Mouse (Mus musculus): Measurements from ENCODE around the gene Ctla4. TPM values are rescaled to one million over a fixed set of nuclear protein-coding genes. Genes with fewer than 3 reads are reported as not detected.

Ctla4 gene
- not detected for total RNA-seq (2021)
- long read RNA-seq, experiment 1 = 0 reads
- long read RNA-seq, experiment 2 = 0 reads

DNA sequence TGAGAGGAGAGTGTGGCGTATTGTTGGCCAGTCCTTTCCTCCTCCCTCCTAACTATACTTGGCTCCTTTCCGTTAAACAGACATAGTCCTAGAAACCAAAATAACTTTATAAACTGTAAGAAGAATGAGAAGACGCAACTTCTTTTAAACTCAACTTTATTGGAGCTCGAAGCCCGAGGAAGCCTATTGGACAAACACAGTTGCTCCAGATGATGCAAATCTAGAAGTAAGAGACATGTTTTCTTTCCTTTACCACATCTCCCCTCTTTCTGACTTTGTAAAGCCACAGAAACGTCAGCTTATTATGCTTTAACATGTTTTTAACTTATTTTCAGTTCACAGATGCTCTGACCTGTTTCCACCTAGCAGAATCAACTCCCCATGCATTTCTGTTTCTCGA lies at the start of gene Ctla4:
Ctla4 (plus strand) TSS at position 20 of the 400 bp plus-strand sequence.
- no peak for DNase-seq (ENCODE audit: low spot score in 2 of 2)

DNA sequence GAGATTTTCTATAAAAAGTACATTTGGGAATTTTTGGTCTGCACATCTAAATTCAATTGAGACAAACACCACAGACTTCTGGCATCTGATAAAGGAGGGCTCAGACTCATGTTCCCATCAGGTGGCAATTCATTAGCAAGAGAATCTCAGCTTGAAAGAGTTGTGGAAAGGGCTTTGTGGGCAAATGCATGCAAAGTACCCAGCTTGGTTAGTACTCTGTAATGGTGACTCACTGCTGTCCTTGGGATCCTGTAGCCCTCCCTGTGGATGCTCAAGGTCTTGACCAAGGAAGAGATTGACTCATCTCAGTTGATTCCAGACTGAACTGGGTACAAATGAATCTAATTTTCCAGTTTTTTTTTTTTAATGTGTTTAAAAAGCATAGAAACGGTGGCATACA lies 47.6 kb upstream of the Ctla4 start:
- no peak for DNase-seq (ENCODE audit: low spot score in 2 of 2)

- peak in 1 of 2 experiments; percentile 36 for DNase-seq (ENCODE audit: low spot score in 2 of 2)
These were observed 41.3 kb upstream of the Ctla4 start for GRCm38 (mm10) chr1:60845318-60846060.

DNA sequence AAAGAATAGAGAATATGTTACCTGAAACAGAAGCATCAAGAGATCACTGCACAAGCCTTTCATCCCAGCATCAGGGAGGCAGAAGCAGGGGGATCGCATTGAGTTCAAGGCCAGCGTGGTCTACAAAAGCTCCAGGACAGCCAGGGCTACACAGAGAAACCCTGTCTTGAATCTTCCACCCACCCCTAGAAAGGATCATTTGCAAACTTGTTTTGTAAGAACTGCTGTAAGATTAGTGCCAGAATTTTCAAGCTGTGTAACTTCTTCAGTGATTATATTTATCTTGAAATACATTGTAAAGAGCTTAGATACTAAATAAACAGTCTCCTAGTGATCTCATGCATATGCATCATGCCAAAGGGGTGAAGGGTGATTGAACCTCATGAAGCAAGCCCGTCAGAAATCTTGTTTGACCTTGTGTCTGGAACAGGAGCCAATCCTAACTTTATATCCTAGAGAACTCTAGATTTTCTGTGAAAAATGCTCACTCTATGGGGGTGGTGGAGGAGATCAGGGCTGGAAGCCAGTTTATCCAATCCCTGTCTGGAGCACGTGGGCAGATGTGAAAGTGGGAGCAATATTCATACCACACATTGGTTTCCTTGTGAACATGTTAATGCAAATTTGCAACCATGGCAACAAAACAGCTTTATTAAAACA lies 40.1 kb upstream of the Ctla4 start:
- peak; percentile 71 to 80 for DNase-seq (ENCODE audit: low spot score in 2 of 2)

- peak; percentile 36 to 65 for DNase-seq (ENCODE audit: low spot score in 2 of 2)
These were observed 37.7 kb upstream of the Ctla4 start for GRCm38 (mm10) chr1:60849112-60849511.

DNA sequence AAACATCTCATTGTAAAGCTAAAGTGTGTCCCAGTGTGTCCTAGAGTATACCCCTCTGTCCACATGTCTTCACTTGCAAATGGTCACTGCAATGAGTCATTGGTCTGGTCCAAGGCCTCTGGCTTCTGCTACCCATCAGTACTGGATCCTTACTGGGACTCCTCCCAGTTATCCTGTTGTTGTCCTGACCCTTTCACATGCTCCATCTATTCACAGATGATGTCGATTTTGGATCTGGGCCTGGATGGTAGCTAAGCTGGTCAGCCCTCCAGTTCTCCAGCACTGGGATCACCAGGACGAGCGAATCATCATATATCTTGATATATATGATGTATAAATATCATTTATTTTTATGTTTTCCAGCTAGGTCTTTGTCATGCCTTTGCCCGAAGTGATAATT lies 37.0 kb upstream of the Ctla4 start:
- no peak for DNase-seq (ENCODE audit: low spot score in 2 of 2)

DNA sequence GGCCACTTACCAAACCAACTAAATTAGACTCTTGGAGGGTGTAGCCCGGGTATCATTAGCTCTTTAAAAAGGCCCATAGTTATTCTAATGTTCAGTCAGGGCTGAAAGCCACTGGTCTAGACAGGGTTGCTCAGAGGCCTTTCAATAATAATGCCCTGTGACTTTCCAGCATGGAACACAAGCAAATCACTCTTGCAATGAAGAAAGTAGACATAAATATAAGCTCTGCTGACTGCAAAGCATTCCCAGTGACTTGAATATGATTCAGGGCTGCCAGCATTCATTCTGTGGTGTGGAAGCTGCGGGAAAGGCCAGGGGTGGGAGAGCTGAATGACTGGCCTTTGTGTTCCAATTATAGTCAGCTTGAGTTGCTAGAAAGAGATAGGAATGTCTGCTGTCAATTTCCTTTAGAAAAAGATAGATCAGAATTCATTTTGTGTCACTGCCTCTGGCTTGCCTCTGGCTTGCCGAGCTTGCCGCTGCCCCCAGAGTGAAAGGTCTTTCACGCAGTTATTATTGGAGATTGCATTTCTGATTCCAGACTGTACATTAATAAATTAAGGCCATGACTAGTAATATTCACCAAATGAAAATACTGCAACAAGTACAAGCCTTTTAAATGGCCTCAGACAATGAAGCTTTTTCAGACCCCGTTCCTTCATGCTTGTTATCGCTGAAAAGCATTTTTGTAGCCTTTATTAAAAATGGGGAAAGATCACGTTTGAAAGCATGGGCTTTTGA lies 35.6 kb upstream of the Ctla4 start:
- DNase-seq (ENCODE audit: low spot score in 2 of 2) = no peak

GRCm38 (mm10) chr1:60852075-60852769 lies 34.6 kb upstream of the Ctla4 start:
- DNase-seq (ENCODE audit: low spot score in 2 of 2) = no peak

- DNase-seq (ENCODE audit: low spot score in 2 of 2) = no peak
These were observed 34.0 kb upstream of the Ctla4 start for GRCm38 (mm10) chr1:60852770-60853147.

- no peak for DNase-seq (ENCODE audit: low spot score in 2 of 2)
These were observed 33.4 kb upstream of the Ctla4 start for GRCm38 (mm10) chr1:60853330-60853956.

DNA sequence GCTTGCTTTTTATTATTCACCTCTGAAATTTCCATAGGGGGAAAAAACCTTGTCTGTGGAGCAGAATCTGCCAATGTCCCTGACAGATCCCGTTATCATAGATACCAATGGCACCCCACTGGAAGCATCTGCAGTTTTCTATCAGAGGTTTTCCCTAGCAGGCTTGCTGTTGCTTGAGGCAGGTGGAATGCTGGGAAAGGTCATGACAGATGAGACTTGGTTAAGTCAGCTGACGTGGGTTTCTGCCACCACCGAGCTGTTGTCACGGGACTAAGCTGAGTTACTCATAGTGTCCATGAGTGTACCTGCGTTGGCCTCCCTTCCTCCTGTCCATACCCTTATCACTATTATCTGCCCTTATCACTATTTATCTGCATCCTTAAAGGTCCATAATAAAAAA lies 32.8 kb upstream of the Ctla4 start:
- no peak for DNase-seq (ENCODE audit: low spot score in 2 of 2)

DNA sequence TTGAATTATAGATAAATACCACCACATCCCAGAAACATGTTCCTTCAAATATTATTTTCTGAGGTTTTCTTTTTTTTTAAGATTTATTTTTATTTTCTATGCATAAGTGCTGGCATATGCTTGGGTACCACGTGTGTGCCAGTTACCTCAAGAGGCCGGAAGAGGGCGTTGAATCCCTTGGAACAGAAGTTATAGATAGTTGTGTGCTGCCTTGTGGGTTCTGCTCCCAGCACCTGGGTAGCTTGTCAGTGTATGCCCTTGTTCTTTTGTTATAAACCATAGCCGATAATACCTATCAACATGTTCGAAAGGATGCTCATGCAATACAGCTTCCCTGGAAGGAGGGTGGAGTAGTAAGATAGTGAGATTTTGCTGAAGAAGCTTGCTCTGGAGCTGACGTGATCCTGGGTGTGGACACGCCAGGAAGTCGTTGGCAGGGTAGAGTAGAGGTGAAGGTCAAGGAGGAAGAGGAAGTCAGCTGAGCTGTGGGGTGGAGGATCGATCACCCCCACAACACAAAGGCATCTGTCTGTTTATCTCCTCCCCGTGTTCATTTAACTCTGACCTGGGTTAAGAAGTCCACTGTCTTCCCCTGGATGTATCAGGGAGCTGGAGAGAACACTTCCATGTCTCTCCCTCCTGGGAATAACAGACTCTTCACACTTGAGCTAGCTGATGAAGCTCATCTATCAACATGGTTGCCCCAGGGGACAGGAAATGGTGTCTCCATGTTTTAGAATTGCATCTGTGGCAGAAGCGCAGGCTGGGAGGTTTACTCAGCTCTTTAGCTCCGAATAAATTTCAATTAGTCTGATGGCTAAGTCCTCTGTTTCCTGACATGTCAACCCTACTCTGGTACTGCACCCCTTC lies 29.2 kb upstream of the Ctla4 start:
- DNase-seq (ENCODE audit: low spot score in 2 of 2) = no peak

- no peak for DNase-seq (ENCODE audit: low spot score in 2 of 2)
These were observed 27.6 kb upstream of the Ctla4 start for GRCm38 (mm10) chr1:60859159-60859558.

DNA sequence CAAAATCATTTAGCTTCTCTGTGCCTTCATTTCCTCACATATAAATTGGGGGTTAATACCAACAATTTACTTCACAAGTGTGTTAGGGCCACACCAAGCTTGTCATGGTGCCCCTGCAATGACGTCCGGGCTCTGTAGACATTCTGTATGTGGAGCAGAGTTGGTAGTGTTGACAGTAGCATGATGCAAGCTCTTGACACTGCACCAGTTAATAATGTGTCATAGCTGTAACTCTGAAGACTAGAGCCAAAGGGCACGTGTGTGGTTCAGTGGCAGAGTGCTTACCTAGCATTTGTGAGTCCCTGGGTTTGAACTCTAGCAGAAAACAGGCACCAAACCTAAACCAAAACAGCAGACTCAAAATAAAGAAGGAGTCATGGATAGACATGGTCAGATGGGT lies 27.0 kb upstream of the Ctla4 start:
- DNase-seq (ENCODE audit: low spot score in 2 of 2) = no peak

GRCm38 (mm10) chr1:60860357-60860946 lies 26.3 kb upstream of the Ctla4 start:
- peak in 1 of 2 experiments; percentile 30 for DNase-seq (ENCODE audit: low spot score in 2 of 2)

GRCm38 (mm10) chr1:60860955-60861354 lies 25.8 kb upstream of the Ctla4 start:
- DNase-seq (ENCODE audit: low spot score in 2 of 2) = peak in 1 of 2 experiments; percentile 12

DNA sequence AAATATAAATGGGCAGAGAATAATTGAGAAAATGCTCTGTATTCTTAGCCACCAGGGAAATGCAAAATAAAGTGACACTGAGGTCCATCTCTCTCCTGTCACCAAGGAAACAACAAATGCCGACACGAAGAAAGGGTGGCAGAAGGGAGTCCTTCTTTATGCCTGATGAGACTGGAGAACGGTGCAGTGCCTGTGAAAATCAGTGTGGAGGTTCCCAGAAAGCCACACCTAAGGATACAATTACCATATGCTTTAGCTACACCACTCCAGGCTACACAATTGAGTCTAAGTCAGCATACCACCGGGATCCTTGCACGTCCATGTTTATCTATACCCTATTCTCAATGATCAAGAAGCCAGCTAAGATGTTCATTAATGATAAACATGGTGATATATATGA lies 25.4 kb upstream of the Ctla4 start:
- DNase-seq (ENCODE audit: low spot score in 2 of 2) = peak in 1 of 2 experiments; percentile 22

- no peak for DNase-seq (ENCODE audit: low spot score in 2 of 2)
These were observed 24.3 kb upstream of the Ctla4 start for GRCm38 (mm10) chr1:60862510-60862909.

- peak in 1 of 2 experiments; percentile 4 for DNase-seq (ENCODE audit: low spot score in 2 of 2)
These were observed 23.8 kb upstream of the Ctla4 start for GRCm38 (mm10) chr1:60862951-60863461.

All from left cerebral cortex, adult 18-20 months (tissue).